Comparison of ENCODE assay signal across 10 mouse cellular contexts in genomic region chr7:126369393-126369792, GRCm38 (mm10). TPM values are rescaled to one million over a fixed set of nuclear protein-coding genes. Genes with fewer than 3 reads are reported as not detected.
DNase-seq lines count a peak whose midpoint lies in the region; TF ChIP-seq lines count a peak whose summit lies in the region.
"Had no signal": no experiment of that assay in that cellular context is flagged by ENCODE, and none has a peak within 500 bp of the region (broad histone marks: within the 10 kb centered on the region; RNA-seq: fewer than 3 reads in every experiment).

Lat (minus strand) TSS chr7:126369570.

- H3K79me2 ChIP-seq in liver, adult 2 months (ENCODE audit: control insufficient read depth, insufficient read depth, low read length), result no peaks in the 10 kb centered on the region

- no peaks in the 10 kb centered on the region for H3K27me3 ChIP-seq in liver, adult 2 months (ENCODE audit: control insufficient read depth, insufficient read depth, low read length)
- H3K27me3 ChIP-seq: limb, embryonic 12.5 days had no signal

- H3K4me3 ChIP-seq in liver, adult 2 months (ENCODE audit: insufficient read depth, low read depth, low read length), result peak within 1 kb of the TSS; percentile 13; the same call in 1 of the 2 replicates
- H3K4me3 ChIP-seq in olfactory bulb, adult 2 months (ENCODE audit: insufficient read depth, low read depth, low read length), result peak within 1 kb of the TSS; percentile 7; the same call in 1 of the 2 replicates
- H3K4me3 ChIP-seq: limb, embryonic 12.5 days had no signal

- no peak within 1 kb of the TSS for H3K27ac ChIP-seq in liver, adult 2 months (replicated peaks; ENCODE audit: insufficient read depth, low read depth, low read length)
- H3K27ac ChIP-seq in olfactory bulb, adult 2 months (ENCODE audit: insufficient read depth, low read depth, low read length), result no peak within 1 kb of the TSS
- H3K27ac ChIP-seq: limb, embryonic 12.5 days had no signal

- 62% methylated on average over 13 of the region's 13 CpGs for WGBS in liver, adult 2 months
- WGBS in olfactory bulb, adult 2 months, result 77% methylated on average over 13 of the region's 13 CpGs

- H3K4me1 ChIP-seq in liver, adult 2 months (ENCODE audit: control insufficient read depth, insufficient read depth, low read length), result no peaks in the 10 kb centered on the region
- H3K4me1 ChIP-seq in olfactory bulb, adult 2 months (ENCODE audit: control insufficient read depth, insufficient read depth, low read length), result no peaks in the 10 kb centered on the region
- H3K4me1 ChIP-seq: limb, embryonic 12.5 days had no signal

- TF ChIP-seq POLR2A in liver, adult 2 months (IDR thresholded peaks at IDR 0.05; ENCODE audit: extremely low read depth, insufficient read depth, low read length), result no peak
- no peak for TF ChIP-seq POLR2A in olfactory bulb, adult 2 months (IDR thresholded peaks at IDR 0.05; ENCODE audit: insufficient read depth, low read depth, low read length)

- no peak for TF ChIP-seq CTCF in liver, adult 2 months (IDR thresholded peaks at IDR 0.05; ENCODE audit: low read depth, low read length)
- TF ChIP-seq CTCF in olfactory bulb, adult 2 months (IDR thresholded peaks at IDR 0.05; ENCODE audit: insufficient read depth, low read depth, low read length), result no peak

- no peak within 1 kb of the TSS for H3K9ac ChIP-seq in liver, adult 2 months (ENCODE audit: low read depth, low read length)
- H3K9ac ChIP-seq: limb, embryonic 12.5 days had no signal

- peak; percentile 52 for DNase-seq in gastrocnemius, postnatal 25 days
- no peak for DNase-seq in gastrocnemius, adult 8-10 months (ENCODE audit: low spot score in 2 of 2)
- DNase-seq in CD8-positive naive resting alpha-beta T cell, adult 2 months (ENCODE audit: low read depth in 2 of 2, low spot score in 2 of 2), result peak; percentile 77 to 82
- no peak for DNase-seq in liver, adult 2 months (ENCODE audit: extremely low read depth, low read depth, low spot score)
- no peak for DNase-seq in frontal cortex, adult 2 months (ENCODE audit: extremely low spot score in 1 of 2, low spot score in 1 of 2)
- DNase-seq in cerebellum, postnatal 4 days (ENCODE audit: low spot score in 2 of 2), result no peak
- DNase-seq in right cerebral cortex, postnatal 36 days (ENCODE audit: low spot score in 2 of 2), result no peak
- DNase-seq: right cerebral cortex, postnatal 4 days had no signal

- peaks cover 8% of the 10 kb centered on the region; the same call in 1 of the 2 replicates for H3K36me3 ChIP-seq in liver, adult 2 months (ENCODE audit: control insufficient read depth, insufficient read depth, low read length)

RNA-seq across cellular contexts. Expression of gene Lat, which starts in this region (rescaled TPM):
- under 1 TPM in 1 of 2 experiments, not detected in 1; 0.43 TPM for total RNA-seq in gastrocnemius, postnatal 25 days (2021)
- under 1 TPM in 1 of 4 experiments, not detected in 3; 0.43 TPM for total RNA-seq in gastrocnemius, adult 8-10 months (2022)
- total RNA-seq in liver, adult 2 months (2014; rRNA removed), result 0.46 and 1.3 TPM in 2 replicates
- polyA plus RNA-seq in liver, adult 2 months (2012; rRNA removed), result 1.4 TPM in 2 replicates
- polyA plus RNA-seq in olfactory bulb, adult 2 months (2012; ENCODE audit: insufficient read depth, insufficient read length, low replicate concordance, missing spikeins), result 430 and 536 TPM in 2 replicates
- polyA plus RNA-seq in frontal cortex, adult 2 months (2012; rRNA removed), result 1.3 and 3.1 TPM in 2 replicates

Comparison
In these comparisons a context has a peak if more than half of its experiments do, and no peak if none do; other contexts are left out.
1. RNA of gene Lat (polyA plus RNA-seq): 430 to 536 TPM in olfactory bulb, adult 2 months; 1.4 TPM in liver, adult 2 months and 1.3 to 3.1 TPM in frontal cortex, adult 2 months; every median in the first group is over 100 times any median in the second.
2. Peak in DNase-seq in gastrocnemius, postnatal 25 days; RNA of the gene not detected or under 1 TPM.
3. DNase-seq: peak in CD8-positive naive resting alpha-beta T cell, adult 2 months (2 of 2); none in gastrocnemius, adult 8-10 months (0 of 2), liver, adult 2 months (single experiment), frontal cortex, adult 2 months (0 of 2), cerebellum, postnatal 4 days (0 of 2) and right cerebral cortex, postnatal 36 days (0 of 2).